Comparison of ENCODE assay signal across 16 mouse cellular contexts in the genomic region with DNA sequence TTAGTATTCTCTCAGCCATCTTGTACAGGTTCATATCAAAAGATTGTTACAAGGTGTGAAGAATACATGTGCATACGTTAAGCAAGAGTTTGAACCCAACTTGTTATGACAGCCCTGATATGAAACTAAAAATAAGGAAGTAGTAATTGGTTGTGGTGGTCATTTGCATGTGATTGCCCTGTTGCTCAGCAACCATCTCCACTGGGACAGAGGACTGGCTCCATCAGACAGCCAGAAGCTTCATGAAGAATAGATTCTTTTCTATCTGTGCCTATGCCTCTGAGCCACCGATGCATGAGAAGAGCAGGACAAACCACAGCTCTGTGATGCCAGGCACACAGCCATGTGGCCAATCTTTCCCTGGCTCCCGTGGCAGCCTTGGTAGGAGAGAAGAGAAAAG. TPM values are rescaled to one million over a fixed set of nuclear protein-coding genes. Genes with fewer than 3 reads are reported as not detected.
DNase-seq lines count a peak whose midpoint lies in the region; ATAC-seq and TF ChIP-seq lines count a peak whose summit lies in the region.
"Had no signal": no experiment of that assay in that cellular context is flagged by ENCODE, and none has a peak within 500 bp of the region (broad histone marks: within the 10 kb centered on the region; RNA-seq: fewer than 3 reads in every experiment).

No protein-coding gene starts in this region.

- no peak for TF ChIP-seq RAD21 in CH12.LX (IDR thresholded peaks at IDR 0.05; ENCODE audit: low read depth, low read length)

- 39% methylated on average over 3 of the region's 3 CpGs for WGBS in hindbrain, embryonic 13.5 days
- WGBS in hindbrain, embryonic 11.5 days, result 63% methylated on average over 3 of the region's 3 CpGs

- no peaks in the 10 kb centered on the region for H3K9me3 ChIP-seq in hindbrain, embryonic 13.5 days
- H3K9me3 ChIP-seq in hindbrain, embryonic 11.5 days (ENCODE audit: control insufficient read depth, low read length), result no peaks in the 10 kb centered on the region
- H3K9me3 ChIP-seq in CH12.LX (replicated peaks; ENCODE audit: low read length), result no peaks in the 10 kb centered on the region
- H3K9me3 ChIP-seq: intestine, embryonic 15.5 days; limb, embryonic 12.5 days; megakaryocyte, embryonic 14.5 days; neural tube, embryonic 15.5 days had no signal

- 0 out of 2 replicates have a peak, but pooled peaks have one; percentile 54 for ATAC-seq in hindbrain, embryonic 13.5 days (ENCODE audit: low FRiP score)
- ATAC-seq in hindbrain, embryonic 11.5 days (ENCODE audit: low FRiP score), result no peak
- peak; percentile 95 for ATAC-seq in megakaryocyte, adult 5-6 weeks (ENCODE audit: poor library complexity, severe bottlenecking)
- ATAC-seq: intestine, embryonic 15.5 days had no signal

- DNase-seq in adrenal gland, postnatal 14 days, result peak; percentile 17
- DNase-seq in adrenal gland, adult (ENCODE audit: inconsistent age in 2 of 2, low spot score in 1 of 2), result no peak
- DNase-seq in hindbrain, embryonic 11.5 days (ENCODE audit: low spot score), result no peak
- peak; percentile 95 for DNase-seq in CH12.LX (ENCODE audit: extremely low read depth)
- no peak for DNase-seq in right cerebral cortex, adult 18-20 months
- no peak for DNase-seq in ovary, postnatal 36 days (ENCODE audit: low spot score)
- DNase-seq: adrenal gland, adult 8-10 months; cerebellum, adult 2 months had no signal

- TF ChIP-seq POLR2A in CH12.LX (IDR thresholded peaks at IDR 0.05; ENCODE audit: low read depth, low read length), result no peak

- 0 out of 2 replicates have a peak, but pooled peaks have one; percentile 53 for TF ChIP-seq EP300 in CH12.LX (IDR thresholded peaks at IDR 0.05; ENCODE audit: low read length)

- dilution Hi-C loops in CH12.LX (cut with MboI; ENCODE audit: extremely low pct_ligation_motif_present, extremely low pct_unique_long_range_greater_than_20kb, low sequenced_read_pairs), result no loop called here

- peaks cover 3% of the 10 kb centered on the region; the same call in 1 of the 2 replicates for H3K4me1 ChIP-seq in hindbrain, embryonic 13.5 days (replicated peaks)
- H3K4me1 ChIP-seq in hindbrain, embryonic 11.5 days (replicated peaks; ENCODE audit: control insufficient read depth, insufficient read depth, low read length), result no peaks in the 10 kb centered on the region
- H3K4me1 ChIP-seq in CH12.LX (ENCODE audit: control insufficient read depth in 1 of 2, insufficient read depth in 2 of 2), result peaks cover 6 to 18% of the 10 kb centered on the region in 2 experiments; a peak in 3 of 4 replicates
- H3K4me1 ChIP-seq: intestine, embryonic 15.5 days; limb, embryonic 12.5 days; megakaryocyte, embryonic 14.5 days; neural tube, embryonic 15.5 days had no signal

- peak overlapping the region; percentile 23; the same call in 1 of the 2 replicates for H3K27ac ChIP-seq in hindbrain, embryonic 13.5 days
- no peak overlapping the region for H3K27ac ChIP-seq in hindbrain, embryonic 11.5 days (ENCODE audit: low read depth, low read length)
- H3K27ac ChIP-seq in CH12.LX (ENCODE audit: insufficient read depth, low read depth), result no peak overlapping the region
- H3K27ac ChIP-seq: intestine, embryonic 15.5 days; limb, embryonic 12.5 days; neural tube, embryonic 15.5 days had no signal

- in situ Hi-C loops in CH12.LX (cut with MboI; ENCODE audit: low pct_ligation_motif_present, low pct_unique_long_range_greater_than_20kb, low sequenced_read_pairs), result no loop called here

- H3K9ac ChIP-seq in hindbrain, embryonic 13.5 days, result no peak overlapping the region
- no peak overlapping the region for H3K9ac ChIP-seq in hindbrain, embryonic 11.5 days (ENCODE audit: low read depth, low read length)
- no peak overlapping the region for H3K9ac ChIP-seq in CH12.LX (ENCODE audit: insufficient read depth, low read depth)
- H3K9ac ChIP-seq: intestine, embryonic 15.5 days; limb, embryonic 12.5 days; neural tube, embryonic 15.5 days had no signal

- H3K4me3 ChIP-seq in hindbrain, embryonic 13.5 days, result no peak overlapping the region
- no peak overlapping the region for H3K4me3 ChIP-seq in hindbrain, embryonic 11.5 days (ENCODE audit: low read depth, low read length)
- no peak overlapping the region for H3K4me3 ChIP-seq in CH12.LX (replicated peaks in 1 of 3; ENCODE audit: low read depth in 2 of 3, low read length in 2 of 3, poor library complexity in 1 of 3)
- H3K4me3 ChIP-seq: intestine, embryonic 15.5 days; limb, embryonic 12.5 days; megakaryocyte, embryonic 14.5 days; neural tube, embryonic 15.5 days had no signal

- no peak for TF ChIP-seq CTCF in CH12.LX (conservative IDR thresholded peaks at IDR 0.05 in 1 of 2, IDR thresholded peaks at IDR 0.05 in 1 of 2; ENCODE audit: low read depth in 2 of 2, low read length in 2 of 2)

- no peak overlapping the region for H3K4me2 ChIP-seq in hindbrain, embryonic 13.5 days
- no peak overlapping the region for H3K4me2 ChIP-seq in hindbrain, embryonic 11.5 days (replicated peaks; ENCODE audit: low read depth, low read length)
- H3K4me2 ChIP-seq in CH12.LX (ENCODE audit: insufficient read depth, low read depth, poor library complexity, severe bottlenecking), result peak overlapping the region; percentile 21; the same call in 1 of the 2 replicates
- H3K4me2 ChIP-seq: intestine, embryonic 15.5 days; limb, embryonic 12.5 days; neural tube, embryonic 15.5 days had no signal

- no peaks in the 10 kb centered on the region for H3K79me2 ChIP-seq in CH12.LX (replicated peaks; ENCODE audit: control insufficient read depth, extremely low read depth, insufficient read depth, poor library complexity, severe bottlenecking)

- H3K27me3 ChIP-seq in hindbrain, embryonic 13.5 days, result no peaks in the 10 kb centered on the region
- no peaks in the 10 kb centered on the region for H3K27me3 ChIP-seq in hindbrain, embryonic 11.5 days (ENCODE audit: control insufficient read depth, insufficient read depth, low read length)
- H3K27me3 ChIP-seq in CH12.LX (replicated peaks), result no peaks in the 10 kb centered on the region
- H3K27me3 ChIP-seq: intestine, embryonic 15.5 days; limb, embryonic 12.5 days; megakaryocyte, embryonic 14.5 days; neural tube, embryonic 15.5 days had no signal

- H3K36me3 ChIP-seq in hindbrain, embryonic 13.5 days, result no peaks in the 10 kb centered on the region
- no peaks in the 10 kb centered on the region for H3K36me3 ChIP-seq in hindbrain, embryonic 11.5 days (ENCODE audit: control insufficient read depth, insufficient read depth, low read length)
- no peaks in the 10 kb centered on the region for H3K36me3 ChIP-seq in CH12.LX (replicated peaks in 1 of 2; ENCODE audit: control insufficient read depth in 1 of 2, insufficient read depth in 1 of 2, low read length in 1 of 2)
- H3K36me3 ChIP-seq: intestine, embryonic 15.5 days; limb, embryonic 12.5 days; neural tube, embryonic 15.5 days had no signal

TF ChIP-seq in CH12.LX, 34 proteins besides CTCF, POLR2A, EP300 and RAD21:
- TF ChIP-seq ZNF384 (IDR thresholded peaks at IDR 0.05; ENCODE audit: low read depth, low read length) (no peak), IRF4 (IDR thresholded peaks at IDR 0.05; ENCODE audit: low read depth, low read length) (peak; percentile 53; the same call in 1 of the 2 replicates), MAX (IDR thresholded peaks at IDR 0.05; ENCODE audit: low read length) (peak; percentile 52; the same call in 1 of the 2 replicates), ETS1 (conservative IDR thresholded peaks at IDR 0.05; ENCODE audit: low read depth, low read length) (0 out of 2 replicates have a peak, but pooled peaks have one; percentile 30), BHLHE40 (IDR thresholded peaks at IDR 0.05; ENCODE audit: low read depth, low read length) (0 out of 2 replicates have a peak, but pooled peaks have one; percentile 28)

RNA-seq across cellular contexts. Expression of gene Pdlim3, which starts 14.5 kb away (rescaled TPM):
- 2.7 and 3.6 TPM in 2 replicates for total RNA-seq in adrenal gland, postnatal 14 days (2021)
- polyA plus RNA-seq in hindbrain, embryonic 13.5 days (2015; fragmentation: Nextera tagmentation; extraction: Ambion mirVana), result 18.1 and 20.0 TPM in 2 replicates
- polyA plus RNA-seq in hindbrain, embryonic 11.5 days (2014; fragmentation: Nextera tagmentation; extraction: Ambion mirVana), result 2.9 and 3.4 TPM in 2 replicates
- total RNA-seq in CH12.LX (2012; rRNA removed) (not detected in 2 replicates), CH12.LX (2014; rRNA removed) (0.15 TPM in 1 of 2 replicates, not detected in the other)
- not detected in 2 replicates for polyA plus RNA-seq in CH12.LX (2012; ENCODE audit: insufficient read length, low read depth)
- total RNA-seq in megakaryocyte, adult 5-6 weeks (2015), result not detected in 2 replicates
- not detected in 2 replicates for total RNA-seq in megakaryocyte, adult 5-6 weeks (2017)

RNA-seq across cellular contexts. Expression of gene Ccdc110, which starts 34.6 kb away (rescaled TPM):
- not detected in 2 replicates for total RNA-seq in adrenal gland, postnatal 14 days (2021)
- polyA plus RNA-seq in hindbrain, embryonic 13.5 days (2015; fragmentation: Nextera tagmentation; extraction: Ambion mirVana), result 0.06 and 0.19 TPM in 2 replicates
- not detected in 2 replicates for polyA plus RNA-seq in hindbrain, embryonic 11.5 days (2014; fragmentation: Nextera tagmentation; extraction: Ambion mirVana)
- total RNA-seq in CH12.LX (2012; rRNA removed) (not detected in 2 replicates), CH12.LX (2014; rRNA removed) (not detected in 2 replicates)
- polyA plus RNA-seq in CH12.LX (2012; ENCODE audit: insufficient read length, low read depth), result not detected in 2 replicates
- total RNA-seq in megakaryocyte, adult 5-6 weeks (2015), result not detected in 2 replicates
- total RNA-seq in megakaryocyte, adult 5-6 weeks (2017), result not detected in 2 replicates
- total RNA-seq: adrenal gland, adult 8-10 months had no signal
- polyA plus RNA-seq: cerebellum, adult 2 months; embryonic facial prominence, embryonic 14.5 days; intestine, embryonic 15.5 days; small intestine, adult 2 months had no signal

Comparison
In these comparisons a context has a peak if more than half of its experiments do, and no peak if none do; other contexts are left out.
1. DNase-seq: peak in adrenal gland, postnatal 14 days (single experiment) and CH12.LX (single experiment); none in adrenal gland, adult (0 of 2), hindbrain, embryonic 11.5 days (single experiment), right cerebral cortex, adult 18-20 months (single experiment) and ovary, postnatal 36 days (single experiment).